Mouse (Mus musculus) kidney, adult 2 months (tissue): ENCODE measurements at regions not wholly inside any gene's neighbourhood (a gene's known extent, or its start where the extent isn't known, plus 50 kb on each side); places are given as distances from the start of the nearest gene placed in this dataset.

Experiments
- DNase-seq: peaks from one replicate; pipeline ENCODE4 v3.0.0; 2021
- H3K27ac ChIP-seq: fragments of 200-500 bp; 2 replicates; pipeline ENCODE4 v1.5.1; 2012; ENCODE audit warnings: low read depth, low read length, control low read depth, inconsistent platforms; ENCODE audit not compliant: insufficient read depth
- H3K27me3 ChIP-seq: fragments of 200-500 bp; replicated peaks from 2 replicates; pipeline ENCODE4 v1.6.1; 2012; ENCODE audit warnings: mild to moderate bottlenecking, moderate library complexity, low read length, inconsistent platforms; ENCODE audit not compliant: control insufficient read depth, insufficient read depth
- H3K36me3 ChIP-seq: fragments of 200-500 bp; 2 replicates; pipeline ENCODE4 v1.6.1; 2012; ENCODE audit warnings: mild to moderate bottlenecking, moderate library complexity, low read length, inconsistent platforms; ENCODE audit not compliant: control insufficient read depth, insufficient read depth
- H3K4me1 ChIP-seq: fragments of 200-500 bp; 2 replicates; pipeline ENCODE4 v1.6.1; 2011; ENCODE audit warnings: low read length; ENCODE audit not compliant: control insufficient read depth, insufficient read depth
- H3K4me3 ChIP-seq: fragments of 200-500 bp; 2 replicates; pipeline ENCODE4 v1.5.1; 2011; ENCODE audit warnings: mild to moderate bottlenecking, low read depth, low read length, control low read depth; ENCODE audit not compliant: insufficient read depth
- CTCF ChIP-seq: fragments of 200-500 bp; conservative IDR thresholded peaks from 2 replicates; pipeline ENCODE4 v1.5.1; 2011; ENCODE audit warnings: low read depth, mild to moderate bottlenecking, control low read depth, low read length, moderate library complexity, mixed read lengths; ENCODE audit not compliant: insufficient read depth, insufficient read length
- POLR2A ChIP-seq: fragments of 200-500 bp; IDR thresholded peaks from one replicate; pipeline ENCODE4 v1.6.1; 2011; ENCODE audit warnings: low read depth, low read length, control low read depth
- WGBS: fragments of 180-500 bp; shearing (Covaris S2); methylation state at CpG from one replicate; pipeline ENCODE4 v1.1.7; 2018; 5-methylcytosine and 5-hydroxymethylcytosine counted together

- no peaks in the 10 kb centered on the region for H3K36me3 ChIP-seq
- DNase-seq, result no peak
- WGBS, result 69% methylated on average over 5 of the region's 5 CpGs
Measured at GRCm38 (mm10) chr10:46294290-46294689, 716.7 kb downstream of the Hace1 start.

GRCm38 (mm10) chr10:46298352-46298751, 720.7 kb downstream of the Hace1 start:
- 61% methylated on average over 5 of the region's 5 CpGs for WGBS
- no peak for DNase-seq
- H3K4me1 ChIP-seq, result no peaks in the 10 kb centered on the region
- TF ChIP-seq POLR2A (no peak), CTCF (no peak)
- no peaks in the 10 kb centered on the region for H3K36me3 ChIP-seq
- no peak overlapping the region for H3K27ac ChIP-seq
- no peaks in the 10 kb centered on the region for H3K27me3 ChIP-seq
- H3K4me3 ChIP-seq, result no peak overlapping the region

More at GRCm38 (mm10) chr10:46294290-46294689, 716.7 kb downstream of the Hace1 start:
- no peak overlapping the region for H3K4me3 ChIP-seq
- no peak for TF ChIP-seq CTCF
- TF ChIP-seq POLR2A, result no peak
- no peak overlapping the region for H3K27ac ChIP-seq
- no peaks in the 10 kb centered on the region for H3K27me3 ChIP-seq
- H3K4me1 ChIP-seq, result no peaks in the 10 kb centered on the region

GRCm38 (mm10) chr10:46299521-46299920, 721.9 kb downstream of the Hace1 start:
- Histone ChIP-seq H3K4me3 (no peak overlapping the region), H3K4me1 (no peaks in the 10 kb centered on the region), H3K27ac (no peak overlapping the region), H3K27me3 (no peaks in the 10 kb centered on the region), H3K36me3 (no peaks in the 10 kb centered on the region)
- WGBS, result 18% methylated on average over 3 of the region's 3 CpGs
- no peak for DNase-seq
- TF ChIP-seq CTCF, result no peak
- no peak for TF ChIP-seq POLR2A

GRCm38 (mm10) chr10:46320328-46321038, 742.9 kb downstream of the Hace1 start:
- 77% methylated on average over 5 of the region's 5 CpGs for WGBS
- TF ChIP-seq CTCF (no peak), POLR2A (no peak)
- no peak for DNase-seq

GRCm38 (mm10) chr10:46321040-46321439, 743.4 kb downstream of the Hace1 start:
- Histone ChIP-seq H3K36me3 (no peaks in the 10 kb centered on the region), H3K27ac (no peak overlapping the region), H3K4me1 (no peaks in the 10 kb centered on the region), H3K4me3 (no peak overlapping the region), H3K27me3 (no peaks in the 10 kb centered on the region)
- 90% methylated on average over 3 of the region's 3 CpGs for WGBS
- DNase-seq, result no peak
- TF ChIP-seq POLR2A (no peak), CTCF (no peak)

More at GRCm38 (mm10) chr10:46320328-46321038, 742.9 kb downstream of the Hace1 start:
- no peaks in the 10 kb centered on the region for H3K27me3 ChIP-seq
- no peak overlapping the region for H3K27ac ChIP-seq
- no peak overlapping the region for H3K4me3 ChIP-seq
- H3K36me3 ChIP-seq, result no peaks in the 10 kb centered on the region
- H3K4me1 ChIP-seq, result no peaks in the 10 kb centered on the region

- no peak overlapping the region for H3K27ac ChIP-seq
- H3K4me1 ChIP-seq, result no peaks in the 10 kb centered on the region
- H3K36me3 ChIP-seq, result no peaks in the 10 kb centered on the region
- no peak for DNase-seq
- 70% methylated on average over 1 of the region's 1 CpGs for WGBS
- H3K27me3 ChIP-seq, result no peaks in the 10 kb centered on the region
- no peak overlapping the region for H3K4me3 ChIP-seq
- TF ChIP-seq CTCF, result no peak
- TF ChIP-seq POLR2A, result no peak
Measured at GRCm38 (mm10) chr10:46329052-46329451, 751.4 kb downstream of the Hace1 start.

GRCm38 (mm10) chr10:46331599-46332283, 754.1 kb downstream of the Hace1 start:
- Histone ChIP-seq H3K4me3 (no peak overlapping the region), H3K4me1 (no peaks in the 10 kb centered on the region), H3K36me3 (no peaks in the 10 kb centered on the region), H3K27ac (no peak overlapping the region), H3K27me3 (no peaks in the 10 kb centered on the region)
- no peak for DNase-seq
- no peak for TF ChIP-seq POLR2A
- no peak for TF ChIP-seq CTCF

GRCm38 (mm10) chr10:46333231-46333630, 755.6 kb downstream of the Hace1 start:
- DNase-seq, result no peak
- no peaks in the 10 kb centered on the region for H3K36me3 ChIP-seq
- H3K27ac ChIP-seq, result no peak overlapping the region
- no peak overlapping the region for H3K4me3 ChIP-seq
- H3K27me3 ChIP-seq, result no peaks in the 10 kb centered on the region
- no peak for TF ChIP-seq POLR2A
- TF ChIP-seq CTCF, result no peak
- no peaks in the 10 kb centered on the region for H3K4me1 ChIP-seq
